Mouse (Mus musculus): ENCODE data around the gene Poglut1.

DNA sequence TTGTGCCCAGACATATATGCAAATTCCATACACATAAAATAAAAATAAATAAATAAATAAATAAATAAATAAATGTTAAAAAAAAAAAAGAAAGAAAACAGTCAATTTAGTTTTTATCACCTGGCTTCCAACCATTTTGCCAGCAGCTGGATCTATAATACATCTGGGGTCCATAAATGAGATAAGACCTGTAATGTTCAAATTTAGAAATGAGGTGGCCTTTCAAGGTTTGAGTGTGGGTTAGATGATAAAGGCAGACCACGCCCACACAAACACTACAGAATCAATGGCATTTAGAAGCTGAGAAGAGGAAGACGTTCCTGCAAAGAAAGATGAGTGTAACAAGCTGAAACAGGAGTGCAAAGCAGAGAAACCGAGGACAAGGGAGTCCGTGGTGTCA is 68.7 kb downstream of the Poglut1 start:
- TF ChIP-seq CTCF (IDR thresholded peaks at IDR 0.05; ENCODE audit: extremely low read depth, insufficient read depth, insufficient read length, insufficient replicate concordance): no peak
- no peak for TF ChIP-seq POLR2A (IDR thresholded peaks at IDR 0.05; ENCODE audit: low read depth, low read length)

All from spleen, adult 2 months (tissue).